Mouse (Mus musculus) colon, adult 2 months (tissue): ENCODE results near the gene Fam234a. TPM values are rescaled to one million over a fixed set of nuclear protein-coding genes. Genes with fewer than 3 reads are reported as not detected.

ENCODE experiments used
- polyA plus RNA-seq: library from polyadenylated mRNA; depleted of rRNA; stranded (reverse); fragments of >200 nt; gene quantifications from 2 replicates; pipeline ENCODE4 v1.2.3, GENCODE M21; 2012; rRNA removed

The Fam234a gene
- 210 and 239 TPM in 2 replicates for polyA plus RNA-seq

DNA sequence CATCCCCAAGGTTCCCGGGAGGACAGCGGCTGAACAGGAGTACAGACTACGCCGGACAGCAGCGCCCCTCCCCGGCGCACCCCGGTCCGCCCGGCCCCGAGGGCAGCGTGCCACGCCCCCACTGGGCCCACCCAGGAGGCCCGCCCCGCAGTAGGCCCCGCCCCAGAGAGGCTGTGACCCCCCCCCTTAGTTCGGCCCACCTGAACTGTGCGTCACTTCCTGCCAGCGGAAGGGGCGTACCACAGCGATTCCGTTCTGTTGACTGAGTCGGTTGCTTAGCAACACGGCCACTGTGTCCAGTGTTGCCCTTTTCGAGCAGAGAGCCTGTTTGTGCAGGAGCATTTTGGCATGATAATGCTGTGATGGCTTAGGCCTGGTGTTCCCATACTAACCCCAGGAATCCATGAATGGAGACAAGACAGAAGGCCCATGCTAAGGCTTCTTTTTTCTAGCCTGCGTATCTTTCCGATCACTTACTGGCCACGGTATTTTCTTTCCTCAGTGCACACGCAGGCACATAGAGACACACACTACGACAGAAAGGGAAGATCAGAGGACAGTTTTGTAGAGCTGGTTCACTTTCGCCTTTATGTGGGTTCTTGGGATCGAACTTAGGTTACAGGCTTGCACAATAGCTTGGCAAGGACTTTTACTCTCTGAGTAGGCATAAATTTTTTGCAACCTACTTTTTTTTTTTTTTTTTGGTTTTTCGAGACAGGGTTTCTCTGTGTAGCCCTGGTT lies at the start of gene Fam234a:
Fam234a (minus strand) TSS at position 142 of the 741 bp plus-strand sequence.

DNA sequence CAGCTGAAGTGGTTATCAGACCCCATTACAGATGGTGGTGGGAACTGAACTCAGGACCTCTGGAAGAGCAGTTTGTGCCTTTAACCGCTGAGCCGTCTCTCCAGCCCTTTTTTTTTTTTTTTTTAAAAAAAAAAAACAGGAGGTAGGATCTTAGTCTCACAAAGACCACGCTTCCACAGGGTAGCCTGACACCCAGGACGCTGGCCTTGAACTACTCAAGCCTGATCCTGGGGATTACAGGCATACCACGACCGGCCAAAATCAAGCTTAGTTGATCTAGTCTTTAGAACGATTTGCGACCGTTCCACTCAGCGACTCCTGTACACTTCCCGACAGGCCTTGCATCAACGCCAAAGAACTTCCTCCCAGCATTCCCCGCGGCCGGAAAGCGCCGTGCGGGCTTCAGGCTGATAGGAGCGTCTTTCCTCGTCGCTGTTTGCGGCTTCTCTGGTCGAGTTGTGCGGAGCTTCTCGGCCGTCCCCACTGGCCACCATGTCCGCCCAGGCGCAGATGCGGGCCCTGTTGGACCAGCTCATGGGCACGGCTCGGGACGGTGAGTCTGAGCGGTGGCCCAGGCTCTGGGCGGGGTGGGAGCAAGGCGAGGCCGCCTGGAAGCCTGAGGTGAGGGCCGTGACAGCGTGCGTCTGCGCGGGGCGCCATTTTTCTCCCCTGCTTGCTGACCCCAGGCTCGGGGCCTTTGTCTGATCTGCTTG lies 8.7 kb upstream of the Fam234a start, which contains the start of gene Luc7l:
Luc7l (plus strand) TSS at position 358 of the 713 bp plus-strand sequence.

DNA sequence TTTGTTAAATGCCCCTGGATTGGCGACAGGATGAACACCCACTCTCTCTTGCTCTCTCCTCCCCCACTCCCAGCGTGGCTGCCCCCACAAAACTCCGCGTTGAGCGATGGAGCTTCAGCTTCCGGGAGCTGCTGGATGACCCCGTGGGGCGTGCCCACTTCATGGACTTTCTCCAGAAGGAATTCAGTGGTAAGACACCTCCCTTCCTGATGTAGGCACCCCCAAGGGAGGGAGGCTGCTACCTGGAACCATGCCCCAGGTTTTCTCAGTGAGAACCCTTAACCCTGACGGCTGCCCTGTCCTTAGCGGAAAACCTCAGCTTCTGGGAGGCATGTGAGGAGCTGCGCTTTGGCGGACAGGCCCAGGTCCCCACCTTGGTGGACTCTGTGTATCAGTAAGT lies 36.4 kb downstream of the Fam234a start, which contains the start of gene Arhgdig:
Arhgdig (minus strand) TSS at position 101 of the 400 bp plus-strand sequence.

DNA sequence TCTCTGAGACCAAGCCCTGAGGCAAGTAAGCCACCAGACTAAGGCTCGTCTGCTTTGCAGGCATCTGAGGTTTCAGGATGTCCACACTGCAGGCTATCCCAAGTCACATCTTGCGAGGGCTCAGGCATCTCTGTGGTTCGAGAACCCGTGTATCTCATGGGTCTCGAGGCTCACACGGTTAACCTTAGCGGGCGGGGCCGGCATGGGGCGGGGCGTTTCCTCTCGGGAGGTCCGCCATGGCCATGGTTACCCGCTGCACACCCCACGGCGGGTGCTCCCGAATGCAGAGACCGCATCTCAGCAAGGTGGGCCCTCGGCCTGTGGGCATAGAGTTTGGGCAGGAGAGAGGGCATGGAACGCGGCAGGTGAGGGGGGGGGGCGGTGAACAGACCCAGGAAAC lies 41.3 kb downstream of the Fam234a start, which contains the start of gene Rgs11:
Rgs11 (plus strand) TSS at position 215 of the 400 bp plus-strand sequence.

DNA sequence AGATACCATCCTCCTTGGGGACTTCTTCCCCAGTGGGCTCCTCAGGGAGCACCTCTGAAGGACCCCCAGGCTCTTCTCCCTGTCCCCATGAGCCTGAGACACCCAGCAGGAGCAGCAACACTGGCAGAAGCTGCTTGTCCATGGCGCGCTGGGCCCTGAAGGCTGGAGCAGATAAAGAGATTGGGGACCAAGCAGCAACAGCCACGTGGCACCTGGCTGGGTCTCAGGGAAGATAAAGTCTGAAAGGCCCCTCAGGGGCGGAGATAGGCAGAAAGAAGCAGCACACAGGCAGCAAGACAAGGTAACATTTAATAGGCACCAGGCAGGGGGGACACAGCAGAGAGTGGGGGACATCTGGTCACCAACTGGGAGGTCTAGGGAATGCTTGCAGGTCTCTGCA lies 45.1 kb downstream of the Fam234a start, which contains the start of gene Pdia2:
Pdia2 (minus strand) TSS at position 196 of the 400 bp plus-strand sequence.

Other genes with a start within 250 kb of the Fam234a start
- gene Rab11fip3, start 174.7 kb downstream of the Fam234a start, polyA plus RNA-seq: 25.1 and 27.4 TPM in 2 replicates
- gene Decr2, start 153.9 kb downstream of the Fam234a start, polyA plus RNA-seq: 21.1 and 26.3 TPM in 2 replicates
- 15.7 and 16.6 TPM in 2 replicates for gene Nme4, start 148.6 kb downstream of the Fam234a start, polyA plus RNA-seq
- gene Tmem8, start 130.9 kb downstream of the Fam234a start, polyA plus RNA-seq: 261 and 361 TPM in 2 replicates
- 87.5 and 93.2 TPM in 2 replicates for gene Mrpl28, start 120.7 kb downstream of the Fam234a start, polyA plus RNA-seq
- 16.4 and 17.1 TPM in 2 replicates for gene Axin1, start 105.6 kb downstream of the Fam234a start, polyA plus RNA-seq
- gene Pdia2, start 45.2 kb downstream of the Fam234a start, polyA plus RNA-seq: 23.2 TPM in 1 of 2 replicates, not detected in the other
- gene Rgs11, start 41.3 kb downstream of the Fam234a start, polyA plus RNA-seq: 21.4 and 22.3 TPM in 2 replicates
- 3.7 and 8.9 TPM in 2 replicates for gene Arhgdig, start 36.5 kb downstream of the Fam234a start, polyA plus RNA-seq
- 13.9 and 19.6 TPM in 2 replicates for gene Luc7l, start 8.7 kb upstream of the Fam234a start, polyA plus RNA-seq
- gene Neurl1b, start 170.6 kb upstream of the Fam234a start, polyA plus RNA-seq: 130 and 139 TPM in 2 replicates